Mouse (Mus musculus): Measurements from ENCODE around the gene Mcts2.

The Mcts2 gene

DNA sequence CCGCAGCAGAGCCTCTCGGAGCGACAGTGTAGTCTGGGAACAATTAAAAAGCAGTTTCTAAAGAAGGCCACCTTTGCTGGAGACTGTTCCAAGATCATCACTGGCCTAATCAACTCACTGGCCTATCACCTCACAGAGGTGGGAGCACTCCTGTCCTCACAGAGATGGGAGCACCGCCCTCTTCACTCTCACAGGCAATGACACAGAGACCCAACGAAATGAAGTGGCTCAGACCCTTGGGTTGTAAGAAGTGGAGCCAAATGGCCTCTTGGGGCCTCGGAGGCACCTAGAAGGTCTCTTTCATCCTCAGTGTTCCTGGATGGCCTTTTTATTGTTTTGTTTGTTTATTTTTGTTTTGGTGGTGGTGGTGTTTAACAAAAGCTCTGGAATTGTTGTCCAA lies 39.4 kb downstream of the Mcts2 start:
- no peak for DNase-seq (ENCODE audit: low spot score in 2 of 2)

DNA sequence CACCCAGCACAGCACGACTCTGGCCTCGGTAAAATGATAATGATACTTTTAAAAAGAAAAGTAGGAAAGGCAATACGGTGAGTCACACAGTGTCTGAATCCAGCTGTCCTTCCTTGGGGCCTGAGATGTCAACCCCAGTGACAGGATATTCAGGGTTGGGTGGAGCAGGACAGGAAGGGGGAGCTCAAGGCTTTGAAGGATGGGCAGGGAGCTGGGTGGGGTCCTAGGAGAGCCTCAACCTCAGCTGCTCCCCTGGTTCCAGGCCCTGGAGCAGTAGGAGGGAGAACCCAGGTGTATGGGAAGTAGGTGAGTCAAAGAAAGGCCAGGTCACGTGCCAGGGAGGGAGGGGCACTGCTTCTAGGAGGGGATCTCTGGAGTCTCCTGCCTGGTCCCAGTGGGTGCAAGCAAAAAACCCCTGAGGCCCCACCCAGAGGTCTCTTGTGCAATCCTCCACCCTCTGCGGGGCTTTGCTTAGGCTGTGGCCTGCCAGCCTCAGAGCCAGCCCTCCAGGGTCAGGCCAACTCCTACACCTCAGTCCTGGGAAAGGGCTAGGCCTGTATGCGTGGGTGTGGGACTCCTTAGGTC lies 40.0 kb downstream of the Mcts2 start:
- DNase-seq (ENCODE audit: low spot score in 2 of 2): no peak

DNA sequence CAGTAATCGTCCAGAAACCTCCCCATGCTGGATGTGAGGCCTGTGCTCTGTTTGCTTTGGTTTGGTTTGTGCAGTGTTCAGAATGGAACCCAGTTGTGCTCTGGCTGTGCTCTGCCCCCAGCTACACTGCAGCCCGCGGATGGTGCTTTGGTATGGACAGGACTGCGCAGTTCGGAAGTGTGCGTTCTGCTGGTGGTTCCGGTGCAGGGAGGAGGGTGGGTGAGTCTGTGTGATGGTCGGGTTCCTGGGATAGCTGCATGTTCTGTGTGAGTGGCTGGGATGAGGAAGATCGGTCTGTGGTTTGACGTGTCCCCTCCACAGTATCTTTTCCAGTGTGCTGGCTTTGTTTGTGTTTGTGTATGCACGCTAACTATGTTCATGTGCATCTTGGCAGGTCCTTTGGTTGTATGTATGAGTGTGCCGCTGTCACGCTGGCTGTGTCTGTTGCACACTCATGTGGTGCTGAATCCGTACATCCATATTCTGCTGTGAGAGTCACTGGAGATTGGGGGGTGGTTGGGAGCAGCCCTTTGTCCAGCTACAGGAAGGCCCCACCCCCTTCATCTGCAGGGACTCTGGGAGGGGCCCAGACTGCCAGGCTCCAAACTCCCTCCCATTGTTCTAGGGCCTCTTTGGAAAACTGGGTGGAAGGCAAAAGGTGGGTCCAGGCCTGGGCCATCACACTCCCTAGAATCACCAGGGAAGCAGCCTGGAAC lies 41.1 kb downstream of the Mcts2 start:
- no peak for DNase-seq (ENCODE audit: low spot score in 2 of 2)

DNA sequence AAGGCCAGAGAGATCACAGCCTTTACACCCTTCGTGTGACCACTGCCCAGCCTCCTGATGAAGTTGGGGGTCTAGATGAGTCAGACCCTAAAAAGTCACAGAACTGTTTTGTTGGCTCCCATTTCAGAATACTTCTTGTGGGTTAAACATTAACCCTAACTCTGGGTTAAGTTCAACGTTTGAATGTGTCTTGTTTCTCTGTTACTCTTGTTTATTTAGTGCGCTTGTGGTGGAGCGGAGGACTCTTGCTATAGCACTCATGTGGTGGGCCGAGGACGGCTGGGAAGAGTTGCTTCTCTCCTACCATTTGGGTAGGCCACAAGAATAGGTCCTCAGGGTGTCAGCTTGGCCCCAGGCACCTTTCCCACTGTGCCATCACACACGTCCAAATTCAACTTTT lies 41.8 kb downstream of the Mcts2 start:
- no peak for DNase-seq (ENCODE audit: low spot score in 2 of 2)

DNA sequence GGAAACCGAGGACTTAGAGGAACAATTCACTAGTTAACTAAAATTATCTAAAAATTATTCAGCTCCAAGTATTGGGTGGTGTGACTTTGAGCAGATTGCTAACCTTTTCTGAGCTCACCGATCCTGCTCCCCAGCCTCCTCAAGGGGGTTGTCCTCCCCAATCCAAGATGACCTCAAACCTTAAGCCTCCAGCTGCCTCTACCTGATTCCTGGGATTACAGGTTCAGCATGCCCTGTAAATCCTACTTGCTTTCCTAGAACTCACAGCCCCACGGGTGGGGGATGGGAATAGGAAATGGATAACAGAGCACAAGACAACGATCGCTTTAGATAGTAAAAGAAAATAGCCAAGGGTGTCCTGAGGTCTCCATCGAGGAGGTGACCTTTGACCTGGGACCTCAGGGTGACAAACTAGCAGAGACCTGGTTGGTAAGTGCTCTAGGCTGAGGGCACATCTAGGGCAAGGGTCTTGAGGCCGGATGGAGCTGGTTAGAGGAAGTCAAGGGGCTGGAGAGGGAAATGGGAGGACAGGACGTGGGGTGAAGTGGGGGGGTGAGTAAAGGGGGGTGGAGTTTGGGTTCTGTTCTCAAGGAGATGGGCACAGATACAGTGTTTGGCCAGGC lies 42.3 kb downstream of the Mcts2 start:
- DNase-seq (ENCODE audit: low spot score in 2 of 2): no peak

DNA sequence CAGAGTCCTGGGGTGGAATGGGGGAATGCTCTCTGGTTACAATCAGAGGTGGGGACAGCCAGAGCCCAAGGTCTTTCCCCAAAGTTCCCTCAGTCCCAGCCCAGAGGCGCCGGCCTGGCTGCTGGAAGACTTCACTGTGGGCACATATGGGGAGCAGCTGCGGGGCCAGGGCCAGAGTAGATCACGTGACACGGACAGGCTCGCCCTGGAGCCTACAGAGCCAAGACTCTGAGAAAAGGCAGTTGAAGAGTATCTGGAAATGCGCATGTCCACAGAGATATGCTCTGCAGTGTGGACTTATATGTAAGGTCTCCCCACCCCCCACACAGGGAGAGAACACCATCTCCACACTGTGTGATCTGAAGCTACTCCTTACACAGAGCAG lies 42.8 kb downstream of the Mcts2 start:
- DNase-seq (ENCODE audit: low spot score in 2 of 2): no peak

DNA sequence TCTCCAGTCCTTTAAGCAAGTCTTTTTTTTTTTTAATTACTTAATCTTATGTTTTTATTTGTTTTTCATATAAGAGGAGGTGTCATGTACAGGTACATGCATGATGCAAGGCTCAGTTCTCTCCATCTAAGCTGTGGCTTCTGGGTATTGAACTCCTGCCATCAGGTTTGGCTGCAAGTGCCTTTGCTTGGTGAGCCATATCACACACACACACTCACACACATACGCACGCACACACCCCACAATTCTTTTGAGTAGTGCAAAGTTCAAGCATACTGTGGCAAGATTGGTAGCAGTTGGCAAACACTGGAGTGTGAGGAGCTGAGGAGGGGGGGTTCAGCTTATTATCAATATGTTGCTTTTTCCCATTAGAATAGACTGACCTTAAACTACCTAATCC lies 46.4 kb downstream of the Mcts2 start:
- DNase-seq (ENCODE audit: low spot score in 2 of 2): no peak

DNA sequence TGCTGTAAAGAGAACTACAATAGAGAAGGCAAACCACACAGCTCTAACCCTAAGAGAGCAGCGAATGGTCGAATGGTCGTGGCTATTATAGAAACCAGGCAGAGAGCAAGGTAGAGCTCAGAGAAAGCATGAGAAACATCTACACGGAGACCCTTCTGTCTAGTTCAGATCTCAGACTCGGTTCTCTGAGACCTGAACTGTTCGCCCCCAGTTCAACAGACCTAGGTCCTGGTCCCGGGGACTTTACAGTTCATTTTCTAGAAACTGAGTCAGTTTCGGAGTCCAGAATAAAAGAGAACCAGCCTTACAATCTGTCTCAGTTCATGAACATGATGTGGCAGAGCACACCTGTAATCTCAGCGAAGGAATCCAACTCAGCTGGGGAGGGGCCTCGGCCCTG lies 47.7 kb downstream of the Mcts2 start:
- DNase-seq (ENCODE audit: low spot score in 2 of 2): no peak

DNA sequence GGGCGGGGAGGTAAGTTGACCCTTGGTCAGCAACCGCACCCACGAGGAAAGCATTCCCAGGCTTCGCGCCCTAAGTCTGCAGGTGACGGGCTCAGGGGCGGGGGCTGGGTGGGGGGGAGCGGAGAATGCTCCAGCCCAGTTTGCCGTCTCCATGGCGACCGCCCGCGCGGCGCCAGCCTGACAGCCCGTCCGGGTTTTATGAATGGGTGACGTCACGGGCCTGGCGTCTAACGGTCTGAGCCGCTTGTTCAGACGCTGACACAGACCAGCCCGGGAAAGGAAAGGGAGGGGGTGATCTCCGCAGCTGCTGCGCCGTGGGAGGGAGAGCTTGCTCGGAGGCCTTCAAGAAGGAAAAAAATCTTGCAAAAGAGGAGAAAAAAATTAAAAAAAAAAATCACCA lies 48.1 kb downstream of the Mcts2 start:
- DNase-seq (ENCODE audit: low spot score in 2 of 2): peak; percentile 90 to 91

DNA sequence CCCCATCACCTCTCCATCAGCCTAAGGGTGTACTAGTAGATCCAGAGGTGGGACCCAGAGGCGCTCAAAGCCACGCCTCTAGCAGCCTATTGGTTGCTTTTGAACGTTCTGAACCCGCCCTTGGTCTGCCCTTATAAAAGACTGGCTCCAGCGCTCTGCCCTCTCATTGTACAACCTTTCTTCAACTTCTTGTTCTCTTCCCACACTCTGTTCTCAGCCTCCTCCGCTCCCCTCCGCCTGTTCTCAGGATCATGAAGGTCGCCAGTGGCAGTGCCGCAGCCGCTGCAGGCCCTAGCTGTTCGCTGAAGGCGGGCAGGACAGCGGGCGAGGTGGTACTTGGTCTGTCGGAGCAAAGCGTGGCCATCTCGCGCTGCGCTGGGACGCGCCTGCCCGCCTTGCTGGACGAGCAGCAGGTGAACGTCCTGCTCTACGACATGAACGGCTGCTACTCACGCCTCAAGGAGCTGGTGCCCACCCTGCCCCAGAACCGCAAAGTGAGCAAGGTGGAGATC lies 49.3 kb downstream of the Mcts2 start, which contains the start of gene Id1:
Gene Id1 (plus strand): TSS at position 162 of the 512 bp plus-strand sequence.
- peak; percentile 56 to 57 for DNase-seq (ENCODE audit: low spot score in 2 of 2)

DNA sequence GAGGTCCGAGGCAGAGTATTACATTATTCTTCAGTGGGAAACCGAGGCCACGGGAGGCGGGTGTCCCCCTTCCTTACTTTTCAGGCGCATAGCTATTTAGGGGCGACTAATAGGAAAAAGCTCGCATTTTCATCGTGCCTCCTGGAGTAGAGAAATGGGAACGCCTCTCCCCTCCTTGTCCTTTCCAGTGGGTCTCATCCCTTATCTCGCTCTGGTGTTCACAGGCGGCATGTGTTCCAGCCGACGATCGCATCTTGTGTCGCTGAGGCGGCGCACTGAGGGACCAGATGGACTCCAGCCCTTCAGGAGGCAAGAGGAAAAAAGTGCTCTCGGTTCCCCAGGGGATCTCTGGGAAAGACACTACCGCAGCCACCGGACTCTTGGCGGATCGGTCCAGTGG lies 49.9 kb downstream of the Mcts2 start:
- no peak for DNase-seq (ENCODE audit: low spot score in 2 of 2)

All from frontal cortex, postnatal 14 days (tissue).